Mouse (Mus musculus) MEL (cell line): ENCODE results near the gene Cdh24. TPM values are rescaled to one million over a fixed set of nuclear protein-coding genes. Genes with fewer than 3 reads are reported as not detected.

Experiments used
- DNase-seq: peaks from one replicate; pipeline ENCODE4 v3.0.0; 2011; ENCODE audit warnings: low read depth, low spot score
- H3K27ac ChIP-seq: 2 replicates; pipeline ENCODE4 v1.5.1; 2012; ENCODE audit warnings: low read depth, mild to moderate bottlenecking, control low read depth, low read length, moderate library complexity; ENCODE audit not compliant: control insufficient read depth
- H3K27me3 ChIP-seq, 2 experiments: fragments of 150-350 bp in 1 of 2; sonication (generic) in 1 of 2; 2 replicates each; pipeline ENCODE4 v1.6.1; 2012; ENCODE audit warnings: low read length in 2 of 2, mild to moderate bottlenecking in 2 of 2, improper control_type of control experiment in 1 of 2, moderate library complexity in 1 of 2; ENCODE audit not compliant: insufficient read depth in 2 of 2, control insufficient read depth in 1 of 2
- H3K36me3 ChIP-seq, 2 experiments: 2 replicates each; pipeline ENCODE4 v1.6.1; 2012 to 2014; ENCODE audit warnings: low read length in 2 of 2, improper control_type of control experiment in 1 of 2, inconsistent platforms in 1 of 2, mild to moderate bottlenecking in 1 of 2; ENCODE audit not compliant: insufficient read depth in 2 of 2, control insufficient read depth in 1 of 2
- H3K4me1 ChIP-seq, 2 experiments: fragments of 150-350 bp in 1 of 2; sonication (generic) in 1 of 2; 2 replicates each; pipeline ENCODE4 v1.6.1; 2012; ENCODE audit warnings: low read length in 2 of 2, improper control_type of control experiment in 1 of 2, mild to moderate bottlenecking in 1 of 2; ENCODE audit not compliant: insufficient read depth in 2 of 2, control insufficient read depth in 1 of 2
- H3K4me3 ChIP-seq, 2 experiments: fragments of 150-350 bp in 1 of 2; sonication (generic) in 1 of 2; 2 replicates each; pipeline ENCODE4 v1.5.1; 2012; ENCODE audit warnings: low read depth in 2 of 2, low read length in 2 of 2, mild to moderate bottlenecking in 2 of 2, moderate library complexity in 2 of 2, control low read depth in 1 of 2, improper control_type of control experiment in 1 of 2; ENCODE audit not compliant: control insufficient read depth in 1 of 2, insufficient read depth in 1 of 2
- H3K79me2 ChIP-seq: 2 replicates; pipeline ENCODE4 v1.6.1; 2012; ENCODE audit warnings: mild to moderate bottlenecking, low read length, moderate library complexity; ENCODE audit not compliant: control insufficient read depth, poor library complexity, insufficient read depth
- H3K9ac ChIP-seq: 2 replicates; pipeline ENCODE4 v1.6.1; 2012; ENCODE audit warnings: low read depth, mild to moderate bottlenecking, control low read depth, low read length, moderate library complexity; ENCODE audit not compliant: control insufficient read depth, poor library complexity, severe bottlenecking
- H3K9me3 ChIP-seq: fragments of 150-350 bp; sonication (generic); replicated peaks from 2 replicates; pipeline ENCODE4 v1.6.1; 2012; ENCODE audit warnings: mild to moderate bottlenecking, low read length, improper control_type of control experiment, moderate library complexity; ENCODE audit not compliant: insufficient read depth
- BHLHE40 ChIP-seq: IDR thresholded peaks from 2 replicates; pipeline ENCODE4 v1.6.1; 2012; ENCODE audit warnings: low read depth, mild to moderate bottlenecking, inconsistent platforms, low read length, improper control_type of control experiment, borderline replicate concordance
- CHD1 ChIP-seq: IDR thresholded peaks from 2 replicates; pipeline ENCODE4 v1.6.1; 2012; ENCODE audit warnings: low read depth, mild to moderate bottlenecking, inconsistent platforms, low read length, improper control_type of control experiment
- CHD2 ChIP-seq: IDR thresholded peaks from 2 replicates; pipeline ENCODE4 v1.6.1; 2011; ENCODE audit warnings: low read length, improper control_type of control experiment
- CTCF ChIP-seq, 3 experiments: IDR thresholded peaks in 2 of 3; conservative IDR thresholded peaks in 1 of 3; 2 replicates each; pipeline ENCODE4 v1.5.1; 2011 to 2012; ENCODE audit warnings: low read length in 3 of 3, low read depth in 2 of 3, mild to moderate bottlenecking in 2 of 3, improper control_type of control experiment in 1 of 3, inconsistent platforms in 1 of 3, mixed read lengths in 1 of 3, moderate library complexity in 1 of 3; ENCODE audit not compliant: control insufficient read depth in 1 of 3, insufficient read depth in 1 of 3, poor library complexity in 1 of 3, severe bottlenecking in 1 of 3
- E2F4 ChIP-seq: IDR thresholded peaks from 2 replicates; pipeline ENCODE4 v1.6.1; 2011; ENCODE audit warnings: low read depth, low read length, improper control_type of control experiment, borderline replicate concordance
- ELF1 ChIP-seq: IDR thresholded peaks from 2 replicates; pipeline ENCODE4 v1.6.1; 2014; ENCODE audit warnings: low read depth, mild to moderate bottlenecking, inconsistent platforms, low read length, improper control_type of control experiment, moderate library complexity
- EP300 ChIP-seq, 2 experiments: IDR thresholded peaks; 2 replicates each; pipeline ENCODE4 v1.6.1; 2011; ENCODE audit warnings: improper control_type of control experiment in 2 of 2, low read length in 2 of 2, low read depth in 1 of 2, mild to moderate bottlenecking in 1 of 2
- ETS1 ChIP-seq: IDR thresholded peaks from 2 replicates; pipeline ENCODE4 v1.6.1; 2012; ENCODE audit warnings: low read depth, mild to moderate bottlenecking, inconsistent platforms, low read length, improper control_type of control experiment, moderate library complexity
- GABPA ChIP-seq: IDR thresholded peaks from 2 replicates; pipeline ENCODE4 v1.6.1; 2012; ENCODE audit warnings: low read depth, mild to moderate bottlenecking, inconsistent platforms, low read length, improper control_type of control experiment, moderate library complexity
- JUND ChIP-seq: IDR thresholded peaks from 2 replicates; pipeline ENCODE4 v1.6.1; 2011; ENCODE audit warnings: low read depth, mild to moderate bottlenecking, improper control_type of control experiment, low read length
- KAT2A ChIP-seq: conservative IDR thresholded peaks from 2 replicates; pipeline ENCODE4 v1.6.1; 2012; ENCODE audit warnings: low read depth, low read length, improper control_type of control experiment, inconsistent platforms
- MAFK ChIP-seq: IDR thresholded peaks from 2 replicates; pipeline ENCODE4 v1.6.1; 2011; ENCODE audit warnings: low read depth, mild to moderate bottlenecking, low read length, improper control_type of control experiment, borderline replicate concordance
- MAX ChIP-seq: IDR thresholded peaks from 2 replicates; pipeline ENCODE4 v1.6.1; 2011; ENCODE audit warnings: low read length, improper control_type of control experiment
- MAZ ChIP-seq: IDR thresholded peaks from 2 replicates; pipeline ENCODE4 v1.6.1; 2012; ENCODE audit warnings: low read depth, mild to moderate bottlenecking, inconsistent platforms, low read length, improper control_type of control experiment
- MXI1 ChIP-seq: IDR thresholded peaks from 2 replicates; pipeline ENCODE4 v1.6.1; 2011; ENCODE audit warnings: mild to moderate bottlenecking, low read depth, low read length, improper control_type of control experiment
- MYB ChIP-seq: IDR thresholded peaks from 2 replicates; pipeline ENCODE4 v1.6.1; 2011; ENCODE audit warnings: mild to moderate bottlenecking, low read depth, low read length, improper control_type of control experiment
- MYC ChIP-seq: IDR thresholded peaks from 2 replicates; pipeline ENCODE4 v1.6.1; 2011; ENCODE audit warnings: low read depth, mild to moderate bottlenecking, low read length, improper control_type of control experiment, moderate library complexity
- NELFE ChIP-seq: IDR thresholded peaks from 2 replicates; pipeline ENCODE4 v1.6.1; 2011; ENCODE audit warnings: low read depth, low read length, improper control_type of control experiment
- NRF1 ChIP-seq: IDR thresholded peaks from 2 replicates; pipeline ENCODE4 v1.6.1; 2014; ENCODE audit warnings: low read depth, mild to moderate bottlenecking, inconsistent platforms, low read length, improper control_type of control experiment, moderate library complexity; ENCODE audit not compliant: poor library complexity, insufficient read depth, severe bottlenecking
- POLR2A ChIP-seq, 2 experiments: IDR thresholded peaks; 2 replicates each; pipeline ENCODE4 v1.6.1; 2011 to 2012; ENCODE audit warnings: low read length in 2 of 2, mild to moderate bottlenecking in 2 of 2, control low read depth in 1 of 2, improper control_type of control experiment in 1 of 2, low read depth in 1 of 2, moderate library complexity in 1 of 2; ENCODE audit not compliant: control insufficient read depth in 1 of 2, insufficient read depth in 1 of 2, poor library complexity in 1 of 2
- POLR2AphosphoS2 ChIP-seq: IDR thresholded peaks from 2 replicates; pipeline ENCODE4 v1.6.1; 2011; ENCODE audit warnings: low read length, improper control_type of control experiment
- POLR2AphosphoS5 ChIP-seq: IDR thresholded peaks from 2 replicates; pipeline ENCODE4 v1.6.1; 2012; ENCODE audit warnings: low read depth, borderline replicate concordance, mild to moderate bottlenecking, inconsistent platforms, low read length, moderate library complexity, mixed read lengths
- RAD21 ChIP-seq: IDR thresholded peaks from 2 replicates; pipeline ENCODE4 v1.6.1; 2011; ENCODE audit warnings: mild to moderate bottlenecking, low read depth, low read length, improper control_type of control experiment
- RCOR1 ChIP-seq: IDR thresholded peaks from 2 replicates; pipeline ENCODE4 v1.6.1; 2012; ENCODE audit warnings: low read depth, mild to moderate bottlenecking, inconsistent platforms, low read length, improper control_type of control experiment
- SIN3A ChIP-seq: IDR thresholded peaks from 2 replicates; pipeline ENCODE4 v1.6.1; 2012; ENCODE audit warnings: low read length, improper control_type of control experiment, inconsistent platforms
- SMC3 ChIP-seq: IDR thresholded peaks from 2 replicates; pipeline ENCODE4 v1.6.1; 2011; ENCODE audit warnings: low read depth, low read length, improper control_type of control experiment
- TAL1 ChIP-seq: IDR thresholded peaks from 2 replicates; pipeline ENCODE4 v1.6.1; 2012; ENCODE audit warnings: mild to moderate bottlenecking, inconsistent platforms, low read length, moderate library complexity, mixed read lengths
- TBP ChIP-seq: IDR thresholded peaks from 2 replicates; pipeline ENCODE4 v1.8.0; 2011; ENCODE audit warnings: low read depth, low read length, improper control_type of control experiment
- TCF12 ChIP-seq: IDR thresholded peaks from 2 replicates; pipeline ENCODE4 v1.6.1; 2014; ENCODE audit warnings: low read depth, mild to moderate bottlenecking, inconsistent platforms, low read length, improper control_type of control experiment, moderate library complexity
- UBTF ChIP-seq: IDR thresholded peaks from 2 replicates; pipeline ENCODE4 v1.6.1; 2012; ENCODE audit warnings: low read depth, mild to moderate bottlenecking, inconsistent platforms, low read length, improper control_type of control experiment, moderate library complexity, borderline replicate concordance; ENCODE audit not compliant: insufficient read depth
- USF1 ChIP-seq: IDR thresholded peaks from 2 replicates; pipeline ENCODE4 v1.6.1; 2014; ENCODE audit warnings: low read depth, mild to moderate bottlenecking, inconsistent platforms, low read length, improper control_type of control experiment, moderate library complexity
- USF2 ChIP-seq, 2 experiments: IDR thresholded peaks; 2 replicates each; pipeline ENCODE4 v1.6.1; 2011 to 2012; ENCODE audit warnings: improper control_type of control experiment in 2 of 2, low read length in 2 of 2, borderline replicate concordance in 1 of 2, inconsistent platforms in 1 of 2, low read depth in 1 of 2, mild to moderate bottlenecking in 1 of 2; ENCODE audit not compliant: insufficient read depth in 1 of 2
- ZC3H11A ChIP-seq: IDR thresholded peaks from 2 replicates; pipeline ENCODE4 v1.6.1; 2012; ENCODE audit warnings: low read depth, mild to moderate bottlenecking, inconsistent platforms, low read length, improper control_type of control experiment
- ZKSCAN1 ChIP-seq: IDR thresholded peaks from 2 replicates; pipeline ENCODE4 v1.6.1; 2012; ENCODE audit warnings: low read depth, mild to moderate bottlenecking, inconsistent platforms, low read length, improper control_type of control experiment, moderate library complexity
- ZMIZ1 ChIP-seq: IDR thresholded peaks from 2 replicates; pipeline ENCODE4 v1.6.1; 2012; ENCODE audit warnings: low read depth, mild to moderate bottlenecking, inconsistent platforms, low read length, improper control_type of control experiment, moderate library complexity
- ZNF384 ChIP-seq: IDR thresholded peaks from 2 replicates; pipeline ENCODE4 v1.6.1; 2012; ENCODE audit warnings: low read depth, mild to moderate bottlenecking, inconsistent platforms, low read length, improper control_type of control experiment
- polyA plus RNA-seq, 2 experiments: library from polyadenylated mRNA; stranded (reverse) in 1 of 2; unstranded in 1 of 2; fragments of >175 nt in 1 of 2; fragments of >200 nt in 1 of 2; gene quantifications; 2 replicates each; pipeline versions ENCODE4 v1.2.1 to v1.2.4; 2012; ENCODE audit warnings: low replicate concordance in 2 of 2, low read depth in 1 of 2; ENCODE audit not compliant: insufficient read length in 2 of 2, insufficient read depth in 1 of 2, missing spikeins in 1 of 2
- total RNA-seq: library from RNA; depleted of rRNA; stranded (reverse); fragments of 300-350 nt; gene quantifications from 2 replicates; pipeline ENCODE4 v1.2.3, GENCODE M21; 2012

Cdh24 gene
- total and polyA plus RNA-seq, 3 experiments, result 0.89 to 5.8 TPM; not detected in 1

DNA sequence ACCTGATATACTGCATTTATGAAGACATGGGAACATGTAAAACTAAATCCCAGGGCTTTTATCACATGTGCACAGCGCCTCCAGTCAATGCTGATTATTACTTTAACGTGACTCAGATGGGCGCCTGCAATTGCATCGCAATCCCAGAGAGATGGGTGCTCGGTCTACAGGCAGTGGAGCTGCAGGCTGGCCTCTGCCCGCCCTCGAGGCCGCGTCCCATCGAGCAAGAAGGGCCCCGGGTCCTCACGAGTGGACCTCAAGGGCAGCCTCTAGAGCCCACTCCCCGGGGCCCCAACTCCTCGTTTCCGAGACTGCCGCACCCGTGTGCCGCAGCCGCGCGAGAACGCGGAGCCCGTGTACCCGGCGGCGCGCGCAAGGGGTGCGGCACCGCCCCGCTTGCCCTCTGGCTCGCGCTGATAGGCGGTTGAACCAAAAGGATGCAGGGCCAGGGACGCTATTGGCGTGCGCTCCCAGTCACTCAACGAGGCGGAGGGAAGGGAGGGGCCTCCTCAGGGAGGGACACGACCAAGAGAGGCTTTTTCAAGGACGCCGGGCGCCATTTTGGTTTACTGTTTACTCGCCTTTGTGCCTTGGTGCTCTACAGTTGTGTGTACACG is 38.0 kb downstream of the Cdh24 start:
- H3K9ac ChIP-seq, result peak overlapping the region; percentile 93
- peaks cover 0 to 27% of the 10 kb centered on the region in 2 experiments; a peak in 2 of 4 replicates for H3K36me3 ChIP-seq
- H3K79me2 ChIP-seq, result peaks cover 3% of the 10 kb centered on the region; the same call in 1 of the 2 replicates
- no peaks in the 10 kb centered on the region for H3K9me3 ChIP-seq
- H3K4me3 ChIP-seq, result peak overlapping the region; percentile 62 to 83
- peaks cover 7 to 25% of the 10 kb centered on the region in 2 experiments for H3K4me1 ChIP-seq
- H3K27me3 ChIP-seq, result no peaks in the 10 kb centered on the region
- peak overlapping the region; percentile 90 for H3K27ac ChIP-seq
- DNase-seq, result peak; percentile 98
- TF ChIP-seq POLR2A (IDR thresholded peaks at IDR 0.05; ENCODE audit: control insufficient read depth in 1 of 2, insufficient read depth in 1 of 2, low read depth in 1 of 2, low read length in 2 of 2, poor library complexity in 1 of 2) (peak; percentile 81 to 82), CHD1 (no peak), SMC3 (no peak), EP300 (IDR thresholded peaks at IDR 0.05; ENCODE audit: low read depth in 1 of 2, low read length in 2 of 2) (peak in 1 of 2 experiments; percentile 55; a peak in 2 of 4 replicates), ZMIZ1 (peak; percentile 76; the same call in 1 of the 2 replicates), NRF1 (peak; percentile 68), TAL1 (peak; percentile 66), UBTF (no peak), CHD2 (peak; percentile 74), USF2 (IDR thresholded peaks at IDR 0.05; ENCODE audit: borderline replicate concordance in 1 of 2, insufficient read depth in 1 of 2, low read depth in 1 of 2, low read length in 2 of 2) (no peak), POLR2AphosphoS5 (peak; percentile 93; the same call in 1 of the 2 replicates), TBP (peak; percentile 73), BHLHE40 (0 out of 2 replicates have a peak, but pooled peaks have one; percentile 46), MAFK (no peak), KAT2A (no peak; the same call in 1 of the 2 replicates), JUND (no peak), E2F4 (no peak), GABPA (no peak), ZC3H11A (no peak), RAD21 (no peak), CTCF (IDR thresholded peaks at IDR 0.05 in 2 of 3, conservative IDR thresholded peaks at IDR 0.05 in 1 of 3; ENCODE audit: control insufficient read depth in 1 of 3, insufficient read depth in 1 of 3, low read depth in 2 of 3, low read length in 3 of 3, poor library complexity in 1 of 3, severe bottlenecking in 1 of 3) (peak in 1 of 3 experiments; percentile 16; a peak in 1 of 6 replicates), ETS1 (peak; percentile 40; the same call in 1 of the 2 replicates), NELFE (peak; percentile 93), POLR2AphosphoS2 (peak; percentile 82), USF1 (no peak), RCOR1 (no peak), TCF12 (peak; percentile 57; the same call in 1 of the 2 replicates), ZKSCAN1 (no peak), MYB (no peak), MYC (no peak; the same call in 1 of the 2 replicates), MXI1 (peak; percentile 82), ELF1 (no peak; the same call in 1 of the 2 replicates), SIN3A (peak; percentile 28; the same call in 1 of the 2 replicates), ZNF384 (no peak), MAZ (peak; percentile 56; the same call in 1 of the 2 replicates), MAX (no peak; the same call in 1 of the 2 replicates)
